Mouse (Mus musculus): ENCODE measurements around the gene Lpp.

GRCm38 (mm10) chr16:24992494-24992893 lies 599.2 kb downstream of the Lpp start:
- TF ChIP-seq CTCF (IDR thresholded peaks at IDR 0.05; ENCODE audit: low read depth) (no peak), EP300 (IDR thresholded peaks at IDR 0.05; ENCODE audit: low read depth) (no peak)

All from liver, postnatal 0 days (tissue).